ENCODE assay signal across 8 mouse cellular contexts in genomic region chrX:12129230-12129629, GRCm38 (mm10). TPM values are rescaled to one million over a fixed set of nuclear protein-coding genes. Genes with fewer than 3 reads are reported as not detected.
A peak's percentile ranks its signal among the peaks of the same experiment; 100 is the strongest.
DNase-seq lines count a peak whose midpoint lies in the region; ATAC-seq and TF ChIP-seq lines count a peak whose summit lies in the region.

No protein-coding gene starts in this region.

- H3K9ac ChIP-seq in MEL (ENCODE audit: control insufficient read depth, low read depth, low read length, poor library complexity, severe bottlenecking): peak overlapping the region; percentile 82

- peak overlapping the region; percentile 84 for H3K27ac ChIP-seq in MEL (ENCODE audit: control insufficient read depth, low read depth, low read length)
- peak overlapping the region; percentile 97 for H3K27ac ChIP-seq in forebrain, embryonic 10.5 days

- peak; percentile 24 to 28; a peak in 2 of 4 replicates for TF ChIP-seq EP300 in MEL (IDR thresholded peaks at IDR 0.05; ENCODE audit: low read depth in 1 of 2, low read length in 2 of 2)

- H3K4me1 ChIP-seq in MEL (ENCODE audit: control insufficient read depth in 1 of 2, insufficient read depth in 2 of 2, low read length in 2 of 2): peaks cover under 1 to 39% of the 10 kb centered on the region in 2 experiments
- peaks cover 83% of the 10 kb centered on the region for H3K4me1 ChIP-seq in forebrain, embryonic 10.5 days

- TF ChIP-seq RAD21 in MEL (IDR thresholded peaks at IDR 0.05; ENCODE audit: low read depth, low read length): no peak

- H3K79me2 ChIP-seq in MEL (ENCODE audit: control insufficient read depth, insufficient read depth, low read length, poor library complexity): peaks cover 41% of the 10 kb centered on the region

- 0 out of 2 replicates have a peak, but pooled peaks have one; percentile 58 for ATAC-seq in megakaryocyte-erythroid progenitor cell, adult 5-6 weeks (replicated peaks; ENCODE audit: low FRiP score, low TSS enrichment, poor library complexity, severe bottlenecking)

- DNase-seq in cerebellum, postnatal 10 days: peak; percentile 69 to 74
- no peak for DNase-seq in cerebellum, adult 9-10 months
- DNase-seq in MEL (ENCODE audit: low read depth, low spot score): peak; percentile 85
- peak; percentile 33 for DNase-seq in forebrain, embryonic 10.5 days (ENCODE audit: extremely low spot score, low spot score)
- DNase-seq in heart, postnatal 25 days (ENCODE audit: low spot score): peak; percentile 51
- DNase-seq in kidney, postnatal 25 days: peak; percentile 64 to 87
- peak; percentile 55 to 57 for DNase-seq in thymus, postnatal 10 days (ENCODE audit: low spot score in 2 of 2)

- intact Hi-C loops in heart, postnatal 25 days (cut with DNase I): loop anchor here (2.0 to 5.0 kb wide), 2 partner anchors 40 to 52 kb away; no protein-coding TSS in a partner anchor

- no peaks in the 10 kb centered on the region for H3K9me3 ChIP-seq in MEL (replicated peaks; ENCODE audit: insufficient read depth, low read length)
- H3K9me3 ChIP-seq in forebrain, embryonic 10.5 days: no peaks in the 10 kb centered on the region

- WGBS in forebrain, embryonic 10.5 days: 2% methylated on average over 24 of the region's 24 CpGs

- H3K4me3 ChIP-seq in MEL (ENCODE audit: control insufficient read depth in 1 of 2, insufficient read depth in 1 of 2, low read depth in 2 of 2, low read length in 2 of 2): peak overlapping the region; percentile 64 to 67
- H3K4me3 ChIP-seq in forebrain, embryonic 10.5 days: peak overlapping the region; percentile 65

- peaks cover 0 to 29% of the 10 kb centered on the region in 2 experiments; a peak in 2 of 4 replicates for H3K36me3 ChIP-seq in MEL (ENCODE audit: control insufficient read depth in 1 of 2, insufficient read depth in 2 of 2, low read length in 2 of 2)
- no peaks in the 10 kb centered on the region for H3K36me3 ChIP-seq in forebrain, embryonic 10.5 days (replicated peaks)

- no peaks in the 10 kb centered on the region for H3K27me3 ChIP-seq in MEL (ENCODE audit: control insufficient read depth in 1 of 2, insufficient read depth in 2 of 2, low read length in 2 of 2)
- peaks cover 100% of the 10 kb centered on the region for H3K27me3 ChIP-seq in forebrain, embryonic 10.5 days (ENCODE audit: poor library complexity, severe bottlenecking)

- no peak for TF ChIP-seq CTCF in MEL (IDR thresholded peaks at IDR 0.05 in 2 of 3, conservative IDR thresholded peaks at IDR 0.05 in 1 of 3; ENCODE audit: control insufficient read depth in 1 of 3, insufficient read depth in 1 of 3, low read depth in 2 of 3, low read length in 3 of 3, poor library complexity in 1 of 3, severe bottlenecking in 1 of 3)

- TF ChIP-seq POLR2A in MEL (IDR thresholded peaks at IDR 0.05; ENCODE audit: control insufficient read depth in 1 of 2, insufficient read depth in 1 of 2, low read depth in 1 of 2, low read length in 2 of 2, poor library complexity in 1 of 2): peak; percentile 10 to 55; a peak in 1 of 4 replicates

TF ChIP-seq in MEL, 35 proteins besides CTCF, POLR2A, EP300 and RAD21:
- TF ChIP-seq SIN3A (IDR thresholded peaks at IDR 0.05; ENCODE audit: low read length) (peak; percentile 77), ZKSCAN1 (IDR thresholded peaks at IDR 0.05; ENCODE audit: low read depth, low read length) (no peak), CHD1 (IDR thresholded peaks at IDR 0.05; ENCODE audit: low read depth, low read length) (peak; percentile 89; the same call in 1 of the 2 replicates), E2F4 (IDR thresholded peaks at IDR 0.05; ENCODE audit: borderline replicate concordance, low read depth, low read length) (no peak), RCOR1 (IDR thresholded peaks at IDR 0.05; ENCODE audit: low read depth, low read length) (0 out of 2 replicates have a peak, but pooled peaks have one; percentile 20), UBTF (IDR thresholded peaks at IDR 0.05; ENCODE audit: borderline replicate concordance, insufficient read depth, low read depth, low read length) (peak; percentile 81; the same call in 1 of the 2 replicates), USF2 (IDR thresholded peaks at IDR 0.05; ENCODE audit: borderline replicate concordance in 1 of 2, insufficient read depth in 1 of 2, low read depth in 1 of 2, low read length in 2 of 2) (no peak), NRF1 (IDR thresholded peaks at IDR 0.05; ENCODE audit: insufficient read depth, low read depth, low read length, poor library complexity, severe bottlenecking) (peak; percentile 67), HCFC1 (IDR thresholded peaks at IDR 0.05; ENCODE audit: low read depth, low read length) (0 out of 2 replicates have a peak, but pooled peaks have one; percentile 46), ETS1 (IDR thresholded peaks at IDR 0.05; ENCODE audit: low read depth, low read length) (peak; percentile 73), MAX (IDR thresholded peaks at IDR 0.05; ENCODE audit: low read length) (peak; percentile 81), POLR2AphosphoS2 (IDR thresholded peaks at IDR 0.05; ENCODE audit: low read length) (no peak), TAL1 (IDR thresholded peaks at IDR 0.05; ENCODE audit: low read length) (no peak), MXI1 (IDR thresholded peaks at IDR 0.05; ENCODE audit: low read depth, low read length) (peak; percentile 62), MYC (IDR thresholded peaks at IDR 0.05; ENCODE audit: low read depth, low read length) (peak; percentile 65; the same call in 1 of the 2 replicates), CHD2 (IDR thresholded peaks at IDR 0.05; ENCODE audit: low read length) (no peak), JUND (IDR thresholded peaks at IDR 0.05; ENCODE audit: low read depth, low read length) (no peak), TBP (IDR thresholded peaks at IDR 0.05; ENCODE audit: low read depth, low read length) (peak; percentile 58), SMC3 (IDR thresholded peaks at IDR 0.05; ENCODE audit: low read depth, low read length) (0 out of 2 replicates have a peak, but pooled peaks have one; percentile 5), ELF1 (IDR thresholded peaks at IDR 0.05; ENCODE audit: low read depth, low read length) (peak; percentile 86), TCF12 (IDR thresholded peaks at IDR 0.05; ENCODE audit: low read depth, low read length) (peak; percentile 52; the same call in 1 of the 2 replicates), NELFE (IDR thresholded peaks at IDR 0.05; ENCODE audit: low read depth, low read length) (peak; percentile 61), POLR2AphosphoS5 (IDR thresholded peaks at IDR 0.05; ENCODE audit: borderline replicate concordance, low read depth, low read length) (no peak), BHLHE40 (IDR thresholded peaks at IDR 0.05; ENCODE audit: borderline replicate concordance, low read depth, low read length) (peak; percentile 87), ZMIZ1 (IDR thresholded peaks at IDR 0.05; ENCODE audit: low read depth, low read length) (peak; percentile 43; the same call in 1 of the 2 replicates)

RNA-seq across cellular contexts. Expression of gene Bcor, which starts 30.9 kb away (rescaled TPM):
- 61.6 and 72.2 TPM in 2 replicates for total RNA-seq in MEL (2012; rRNA removed)
- 10 to 100 TPM; 44.6 to 88.7 TPM for polyA plus RNA-seq in MEL (2012; ENCODE audit: insufficient read depth in 1 of 2, insufficient read length in 2 of 2, low read depth in 1 of 2, low replicate concordance in 2 of 2, missing spikeins in 1 of 2)
- 18.0 and 18.9 TPM in 2 replicates for polyA plus RNA-seq in forebrain, embryonic 10.5 days (2016; fragmentation: Nextera tagmentation; extraction: Ambion mirVana)
- 10 to 100 TPM; 22.0 to 22.7 TPM for total RNA-seq in heart, postnatal 25 days (2021)
- total RNA-seq in megakaryocyte-erythroid progenitor cell, adult 5-6 weeks (2014; fragmentation: Nextera tagmentation): 35.6 and 39.2 TPM in 2 replicates
- 27.5 and 28.9 TPM in 2 replicates for total RNA-seq in megakaryocyte-erythroid progenitor cell, adult 5-6 weeks (2017)
